Mouse (Mus musculus): ENCODE data around the gene Tbxa2r. TPM values are rescaled to one million over a fixed set of nuclear protein-coding genes. Genes with fewer than 3 reads are reported as not detected.

The Tbxa2r gene
- total and polyA plus RNA-seq, 2 experiments: 0.37 to 4.0 TPM

- H3K9ac ChIP-seq (ENCODE audit: low read depth, low read length): peak within 1 kb of the TSS; percentile 93
- H3K4me1 ChIP-seq (ENCODE audit: control insufficient read depth, insufficient read depth, low read length): peaks cover 17% of the 10 kb centered on the region; the same call in 1 of the 2 replicates
- H3K27ac ChIP-seq (replicated peaks; ENCODE audit: insufficient read depth, low read depth, low read length): peak within 1 kb of the TSS; percentile 87
- H3K27me3 ChIP-seq (ENCODE audit: control insufficient read depth, insufficient read depth, low read length): no peaks in the 10 kb centered on the region
- under 1% methylated on average over 54 of the region's 54 CpGs for WGBS
- H3K4me3 ChIP-seq (ENCODE audit: insufficient read depth, low read depth, low read length): peak within 1 kb of the TSS; percentile 91
- peak; percentile 94 for DNase-seq (ENCODE audit: extremely low read depth, low read depth, low spot score)
- H3K79me2 ChIP-seq (ENCODE audit: control insufficient read depth, insufficient read depth, low read length): no peaks in the 10 kb centered on the region
- TF ChIP-seq CTCF (IDR thresholded peaks at IDR 0.05; ENCODE audit: low read depth, low read length) (peak; percentile 76; the same call in 1 of the 2 replicates), POLR2A (IDR thresholded peaks at IDR 0.05; ENCODE audit: extremely low read depth, insufficient read depth, low read length) (no peak)
- no peaks in the 10 kb centered on the region; the same call in 1 of the 2 replicates for H3K36me3 ChIP-seq (ENCODE audit: control insufficient read depth, insufficient read depth, low read length)
These were observed 22.0 kb downstream of the Tbxa2r start, which contains the start of gene Hmg20b for GRCm38 (mm10) chr10:81350351-81351063. TSS of gene Hmg20b (minus strand) at chr10:81350480.

GRCm38 (mm10) chr10:81351678-81352291, 23.3 kb downstream of the Tbxa2r start:
- WGBS: 35% methylated on average over 9 of the region's 9 CpGs
- no peak for TF ChIP-seq CTCF (IDR thresholded peaks at IDR 0.05; ENCODE audit: low read depth, low read length)
- TF ChIP-seq POLR2A (IDR thresholded peaks at IDR 0.05; ENCODE audit: extremely low read depth, insufficient read depth, low read length): no peak
- H3K27me3 ChIP-seq (ENCODE audit: control insufficient read depth, insufficient read depth, low read length): no peaks in the 10 kb centered on the region
- DNase-seq (ENCODE audit: extremely low read depth, low read depth, low spot score): no peak
- H3K79me2 ChIP-seq (ENCODE audit: control insufficient read depth, insufficient read depth, low read length): no peaks in the 10 kb centered on the region
- H3K36me3 ChIP-seq (ENCODE audit: control insufficient read depth, insufficient read depth, low read length): no peaks in the 10 kb centered on the region; the same call in 1 of the 2 replicates
- H3K27ac ChIP-seq (replicated peaks; ENCODE audit: insufficient read depth, low read depth, low read length): no peak overlapping the region
- H3K4me3 ChIP-seq (ENCODE audit: insufficient read depth, low read depth, low read length): no peak overlapping the region
- H3K9ac ChIP-seq (ENCODE audit: low read depth, low read length): no peak overlapping the region
- H3K4me1 ChIP-seq (ENCODE audit: control insufficient read depth, insufficient read depth, low read length): peaks cover 16% of the 10 kb centered on the region; the same call in 1 of the 2 replicates

- 63% methylated on average over 9 of the region's 9 CpGs for WGBS
- Histone ChIP-seq H3K79me2 (ENCODE audit: control insufficient read depth, insufficient read depth, low read length) (0 out of 2 replicates have a peak, but pooled peaks cover 3% of the 10 kb centered on the region), H3K4me1 (ENCODE audit: control insufficient read depth, insufficient read depth, low read length) (peaks cover 15% of the 10 kb centered on the region), H3K36me3 (ENCODE audit: control insufficient read depth, insufficient read depth, low read length) (no peaks in the 10 kb centered on the region), H3K9ac (ENCODE audit: low read depth, low read length) (no peak overlapping the region), H3K27me3 (ENCODE audit: control insufficient read depth, insufficient read depth, low read length) (no peaks in the 10 kb centered on the region), H3K4me3 (ENCODE audit: insufficient read depth, low read depth, low read length) (no peak overlapping the region), H3K27ac (replicated peaks; ENCODE audit: insufficient read depth, low read depth, low read length) (peak overlapping the region; percentile 26; the same call in 1 of the 2 replicates)
- no peak for DNase-seq (ENCODE audit: extremely low read depth, low read depth, low spot score)
- TF ChIP-seq CTCF (IDR thresholded peaks at IDR 0.05; ENCODE audit: low read depth, low read length) (no peak), POLR2A (IDR thresholded peaks at IDR 0.05; ENCODE audit: extremely low read depth, insufficient read depth, low read length) (no peak)
These were observed 26.4 kb downstream of the Tbxa2r start for GRCm38 (mm10) chr10:81354738-81355477.

- Histone ChIP-seq H3K9ac (ENCODE audit: low read depth, low read length) (no peak overlapping the region), H3K27ac (replicated peaks; ENCODE audit: insufficient read depth, low read depth, low read length) (no peak overlapping the region), H3K79me2 (ENCODE audit: control insufficient read depth, insufficient read depth, low read length) (0 out of 2 replicates have a peak, but pooled peaks cover 3% of the 10 kb centered on the region), H3K36me3 (ENCODE audit: control insufficient read depth, insufficient read depth, low read length) (no peaks in the 10 kb centered on the region), H3K4me3 (ENCODE audit: insufficient read depth, low read depth, low read length) (no peak overlapping the region), H3K4me1 (ENCODE audit: control insufficient read depth, insufficient read depth, low read length) (peaks cover 15% of the 10 kb centered on the region), H3K27me3 (ENCODE audit: control insufficient read depth, insufficient read depth, low read length) (no peaks in the 10 kb centered on the region)
- no peak for TF ChIP-seq POLR2A (IDR thresholded peaks at IDR 0.05; ENCODE audit: extremely low read depth, insufficient read depth, low read length)
- TF ChIP-seq CTCF (IDR thresholded peaks at IDR 0.05; ENCODE audit: low read depth, low read length): no peak
- WGBS: 87% methylated on average over 4 of the region's 4 CpGs
- DNase-seq (ENCODE audit: extremely low read depth, low read depth, low spot score): no peak
These were observed 27.0 kb downstream of the Tbxa2r start for GRCm38 (mm10) chr10:81355533-81355932.

GRCm38 (mm10) chr10:81356352-81356990, 27.9 kb downstream of the Tbxa2r start:
- TF ChIP-seq POLR2A (IDR thresholded peaks at IDR 0.05; ENCODE audit: extremely low read depth, insufficient read depth, low read length) (no peak), CTCF (IDR thresholded peaks at IDR 0.05; ENCODE audit: low read depth, low read length) (no peak)
- no peak overlapping the region for H3K27ac ChIP-seq (replicated peaks; ENCODE audit: insufficient read depth, low read depth, low read length)
- H3K9ac ChIP-seq (ENCODE audit: low read depth, low read length): no peak overlapping the region
- H3K36me3 ChIP-seq (ENCODE audit: control insufficient read depth, insufficient read depth, low read length): no peaks in the 10 kb centered on the region
- H3K4me3 ChIP-seq (ENCODE audit: insufficient read depth, low read depth, low read length): no peak overlapping the region
- H3K27me3 ChIP-seq (ENCODE audit: control insufficient read depth, insufficient read depth, low read length): no peaks in the 10 kb centered on the region
- 52% methylated on average over 12 of the region's 12 CpGs for WGBS
- DNase-seq (ENCODE audit: extremely low read depth, low read depth, low spot score): no peak
- H3K4me1 ChIP-seq (ENCODE audit: control insufficient read depth, insufficient read depth, low read length): peaks cover 13% of the 10 kb centered on the region
- H3K79me2 ChIP-seq (ENCODE audit: control insufficient read depth, insufficient read depth, low read length): 0 out of 2 replicates have a peak, but pooled peaks cover 3% of the 10 kb centered on the region
